Mouse (Mus musculus) gastrocnemius, postnatal 25 days (tissue): ENCODE measurements around the gene Traf3ip1. TPM values are rescaled to one million over a fixed set of nuclear protein-coding genes. Genes with fewer than 3 reads are reported as not detected.

ENCODE experiments used
- DNase-seq: peaks from one replicate; pipeline ENCODE4 v3.0.0; 2022
- total RNA-seq, 2 experiments: library from RNA; stranded (reverse); gene quantifications; 1 replicate in 1 of 2; 2 replicates in 1 of 2; pipeline ENCODE4 v1.2.3; 2021

Traf3ip1 gene
- total RNA-seq, 2 experiments from 2014 or later = 2.9 to 3.2 TPM

DNA sequence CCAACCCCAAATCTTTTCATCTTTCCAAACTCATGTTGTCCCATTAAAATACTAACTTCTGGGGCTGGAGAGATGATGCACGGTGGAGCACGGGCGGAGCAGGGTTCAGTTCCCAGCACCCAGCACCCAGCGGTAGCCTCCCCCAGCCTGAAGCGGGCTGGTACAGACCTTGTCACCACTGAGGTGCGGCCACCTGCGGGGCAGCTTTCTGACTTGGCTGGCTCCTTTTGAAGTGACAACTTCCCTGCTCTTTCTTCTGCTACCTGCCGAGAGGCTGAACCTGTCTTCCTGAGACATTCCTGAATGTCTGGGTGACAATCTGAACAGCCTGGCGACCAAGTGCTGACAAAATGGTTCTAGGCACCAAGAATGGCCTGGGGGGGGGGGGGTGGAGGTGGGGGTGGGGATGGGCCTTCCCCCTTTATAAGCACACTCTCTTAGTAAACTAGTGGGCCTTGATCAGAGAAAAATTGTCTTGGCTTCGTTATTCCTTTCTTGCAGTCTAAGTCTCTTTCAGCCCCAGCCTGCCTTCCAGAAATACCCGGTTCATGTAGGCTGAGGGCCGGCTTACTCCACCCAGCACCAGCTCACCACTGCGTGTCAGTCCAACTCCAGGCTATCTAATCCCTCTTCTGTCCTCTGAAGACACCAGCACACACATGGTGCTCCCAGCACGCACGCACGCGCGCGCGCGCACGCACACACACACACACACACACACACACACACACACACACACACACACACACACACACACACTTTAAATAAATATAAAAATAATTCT lies 43.5 kb downstream of the Traf3ip1 start:
- DNase-seq = no peak

DNA sequence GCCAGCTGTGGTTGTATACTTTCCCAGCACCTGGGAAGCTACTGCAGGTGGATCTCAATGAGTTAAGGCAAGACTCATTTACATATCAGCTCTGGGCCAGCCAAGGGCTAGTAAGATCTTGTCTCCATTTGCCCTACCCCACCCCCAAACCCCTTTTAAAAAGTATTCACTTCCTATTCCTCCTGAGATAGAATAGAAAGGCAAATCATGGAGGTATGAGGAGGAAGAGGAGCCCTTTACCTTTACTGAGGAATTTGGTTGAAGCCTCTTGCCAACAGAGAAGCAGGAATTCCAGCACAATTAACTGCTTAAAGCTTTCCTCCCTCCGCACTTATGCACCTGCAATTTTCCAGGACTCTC lies 44.1 kb downstream of the Traf3ip1 start:
- DNase-seq = no peak

DNA sequence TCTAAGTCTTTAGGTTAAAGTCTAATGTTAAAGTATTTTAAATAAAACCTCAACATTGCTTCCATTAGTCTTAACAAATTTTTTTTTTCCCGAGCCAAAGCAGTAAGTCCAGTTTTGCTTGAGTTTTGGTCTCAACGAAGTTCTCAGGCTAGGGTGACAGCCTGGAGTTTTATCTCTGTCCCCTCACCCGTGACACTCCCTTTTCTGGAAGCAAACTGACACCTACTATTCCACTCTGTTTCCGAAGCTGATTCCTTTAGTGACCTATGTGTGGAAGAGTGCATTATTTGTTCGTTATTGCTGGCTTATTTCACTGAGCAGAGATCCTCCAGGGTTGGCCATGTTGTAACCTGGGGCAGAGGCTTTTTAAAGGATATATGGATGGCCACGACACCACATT lies 44.8 kb downstream of the Traf3ip1 start:
- no peak for DNase-seq

DNA sequence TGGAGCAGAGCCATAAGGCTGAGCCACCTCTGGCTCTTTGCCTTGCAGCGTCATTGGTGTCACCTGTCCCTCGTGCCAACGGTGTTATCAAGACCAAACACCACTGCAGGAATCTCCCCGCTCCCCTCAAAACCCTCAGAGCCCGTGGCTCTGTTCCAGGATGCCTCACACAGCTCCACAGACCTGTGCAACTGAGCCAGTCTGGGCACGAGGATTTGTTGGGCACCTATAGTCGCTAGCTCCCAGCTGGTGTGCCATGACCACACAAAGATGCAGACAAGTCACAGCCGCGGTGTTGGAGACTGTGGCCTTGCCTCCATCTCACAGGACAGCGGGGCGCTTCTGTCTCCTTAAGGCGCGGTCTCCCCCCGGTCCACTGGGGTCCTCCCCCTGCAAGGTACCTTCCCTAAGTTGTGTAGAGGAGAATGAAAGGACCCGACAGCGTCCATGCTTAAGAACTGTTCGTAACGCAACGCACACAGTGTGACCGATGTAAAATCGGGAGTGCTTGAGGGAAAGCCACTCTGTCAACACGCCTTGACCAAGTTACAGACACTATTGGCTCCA lies 45.3 kb downstream of the Traf3ip1 start:
- DNase-seq = peak; percentile 23

DNA sequence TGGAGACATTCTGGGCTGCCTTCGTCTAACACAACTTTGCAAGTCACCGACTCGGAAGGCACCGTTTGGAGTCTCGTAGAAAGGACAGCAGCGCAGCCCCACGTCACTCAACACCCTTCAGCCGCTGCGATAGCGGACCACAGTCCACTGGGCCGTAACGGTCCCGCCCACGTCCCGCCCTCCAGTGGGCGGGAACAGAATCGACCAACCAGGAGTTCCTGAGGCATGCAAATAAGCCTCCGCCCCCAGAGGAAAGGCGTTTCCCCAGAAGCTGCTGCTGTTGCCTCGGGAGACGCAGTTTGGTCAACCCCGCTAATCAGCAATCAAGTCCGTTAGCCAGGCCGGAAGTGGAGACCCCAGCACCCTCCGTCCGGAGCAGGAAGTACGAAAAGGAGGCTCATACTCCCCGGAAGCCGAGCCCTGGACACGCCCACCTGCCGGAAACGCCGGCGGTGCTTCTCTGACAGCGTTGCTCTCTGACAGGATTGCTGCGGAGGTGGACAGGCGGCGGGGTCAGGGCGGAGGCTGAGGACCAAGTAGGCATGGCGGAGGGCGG lies 45.9 kb downstream of the Traf3ip1 start, which contains the start of gene Asb1:
Gene Asb1, plus strand, starts transcription at position 274 of the 556 bp plus-strand sequence.
- peak; percentile 97 for DNase-seq

DNA sequence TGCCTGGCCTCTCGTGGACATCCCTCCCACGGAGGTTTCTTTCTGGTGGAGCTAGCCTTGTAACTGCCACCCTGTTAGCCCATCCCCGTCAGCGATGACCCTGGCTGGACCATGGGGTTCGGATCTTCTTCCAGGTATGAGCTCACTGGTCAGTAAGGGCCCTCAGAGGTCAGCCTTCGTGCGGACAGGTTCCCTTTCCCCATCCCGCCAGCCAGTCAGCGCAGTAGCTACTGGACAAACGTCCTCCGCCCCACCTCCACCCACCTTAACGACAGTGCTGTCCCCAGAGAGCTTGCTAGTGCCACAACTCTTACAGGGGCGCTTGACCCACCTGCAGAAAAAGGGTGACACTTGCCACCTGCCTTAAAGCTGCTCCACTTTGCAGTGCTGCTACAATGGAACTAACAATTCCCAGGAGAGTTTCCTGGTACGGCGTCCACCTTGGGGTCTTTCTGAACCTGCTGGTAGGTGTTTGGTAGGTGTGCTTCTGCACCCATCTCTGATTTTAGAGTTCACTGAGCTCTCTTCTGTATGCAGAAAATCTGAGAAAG lies 46.7 kb downstream of the Traf3ip1 start:
- no peak for DNase-seq

DNA sequence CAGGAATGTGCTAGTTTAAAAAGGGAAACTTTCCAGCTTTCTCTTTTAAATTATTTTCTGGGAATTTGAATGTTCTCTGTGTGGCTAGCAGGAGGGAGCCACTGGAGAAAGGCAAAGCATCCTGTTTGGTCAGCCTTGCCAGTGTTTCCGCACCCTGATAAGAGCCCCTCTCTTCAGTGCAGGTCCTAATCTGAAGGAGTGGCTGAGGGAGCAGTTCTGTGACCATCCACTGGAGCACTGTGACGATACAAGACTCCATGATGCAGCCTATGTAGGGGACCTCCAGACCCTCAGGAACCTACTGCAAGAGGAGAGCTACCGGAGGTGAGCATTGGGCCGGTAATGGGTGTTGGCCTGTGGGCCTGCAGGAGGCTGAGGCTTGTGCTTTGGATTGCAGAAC lies 49.5 kb downstream of the Traf3ip1 start:
- DNase-seq = no peak

GRCm38 (mm10) chr1:91545226-91545625 lies 50.8 kb downstream of the Traf3ip1 start:
- no peak for DNase-seq

GRCm38 (mm10) chr1:91547567-91547966 lies 53.1 kb downstream of the Traf3ip1 start:
- no peak for DNase-seq

- DNase-seq = no peak
Measured at GRCm38 (mm10) chr1:91549073-91549472, 54.6 kb downstream of the Traf3ip1 start.

- DNase-seq = no peak
Measured at GRCm38 (mm10) chr1:91557099-91557498, 62.7 kb downstream of the Traf3ip1 start.

GRCm38 (mm10) chr1:91561226-91561625 lies 66.8 kb downstream of the Traf3ip1 start:
- DNase-seq = no peak

DNA sequence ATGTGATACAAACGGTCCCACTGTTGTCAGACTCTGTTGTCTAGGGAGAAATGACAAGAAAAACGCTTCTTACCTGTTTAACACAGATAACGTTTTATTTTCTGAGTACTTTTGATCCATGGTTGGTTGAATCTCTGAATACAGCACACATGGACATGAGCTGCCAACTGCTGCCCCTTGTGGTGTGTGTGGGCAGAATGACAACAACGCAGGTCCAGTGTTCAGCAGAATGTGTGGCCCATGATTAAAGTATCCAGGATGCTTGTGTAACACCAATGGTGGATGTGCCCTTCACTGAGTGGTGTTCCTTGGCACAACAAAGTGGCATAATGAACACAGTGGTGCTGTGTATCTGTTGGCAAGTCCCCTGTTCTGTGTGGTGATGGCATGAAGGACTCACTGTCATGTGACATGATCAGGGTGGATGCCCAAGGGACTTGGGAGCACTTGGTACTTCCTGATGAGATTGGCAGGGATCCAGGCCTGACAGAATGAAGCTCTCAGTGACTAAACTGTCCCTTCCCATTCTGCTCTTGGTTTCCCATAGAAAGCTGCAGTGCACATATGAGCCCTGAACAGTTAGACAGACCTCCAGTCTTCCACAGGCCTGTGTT lies 68.6 kb downstream of the Traf3ip1 start:
- no peak for DNase-seq

GRCm38 (mm10) chr1:91564004-91564403 lies 69.6 kb downstream of the Traf3ip1 start:
- no peak for DNase-seq

DNA sequence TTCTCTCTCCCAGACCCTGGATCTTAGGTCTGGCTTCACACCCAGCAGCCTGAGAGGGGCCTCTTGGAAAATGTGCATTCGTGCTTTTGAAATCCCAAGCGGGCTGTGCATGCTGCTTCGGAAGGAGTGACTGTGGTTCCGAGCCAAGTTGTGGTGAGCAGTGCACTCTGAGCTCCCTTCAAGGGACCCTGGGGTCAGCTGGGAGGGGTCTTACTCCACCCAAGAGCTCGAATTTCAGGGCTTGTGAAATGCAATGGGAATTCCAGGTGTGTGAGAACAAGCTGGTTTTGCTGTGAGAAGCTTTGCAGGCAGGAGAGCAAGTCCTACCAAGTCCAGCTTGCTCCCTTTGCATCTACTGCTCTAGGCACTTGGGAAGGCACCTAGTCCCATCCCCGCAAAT lies 70.2 kb downstream of the Traf3ip1 start:
- DNase-seq = no peak

DNA sequence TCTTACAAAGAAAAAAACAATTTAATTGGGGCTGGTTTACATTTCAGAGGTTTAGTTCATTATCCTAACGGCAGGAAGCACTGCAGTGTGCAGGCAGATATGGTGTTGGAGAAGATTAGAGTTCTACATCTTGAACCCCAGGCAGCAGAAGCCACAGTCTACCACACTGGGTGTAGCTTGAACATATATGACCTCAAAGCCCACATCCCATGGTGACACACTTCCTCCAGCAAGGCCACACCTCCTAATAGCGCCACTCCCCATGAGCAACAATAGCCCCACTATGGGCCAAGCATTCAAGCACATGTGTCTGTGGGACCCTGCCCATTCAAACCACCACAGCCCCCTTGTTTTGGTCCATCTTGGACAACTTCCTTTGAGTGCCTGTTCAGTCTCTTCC lies 72.8 kb downstream of the Traf3ip1 start:
- no peak for DNase-seq

- no peak for DNase-seq
Measured at GRCm38 (mm10) chr1:91572458-91572857, 78.0 kb downstream of the Traf3ip1 start.

DNA sequence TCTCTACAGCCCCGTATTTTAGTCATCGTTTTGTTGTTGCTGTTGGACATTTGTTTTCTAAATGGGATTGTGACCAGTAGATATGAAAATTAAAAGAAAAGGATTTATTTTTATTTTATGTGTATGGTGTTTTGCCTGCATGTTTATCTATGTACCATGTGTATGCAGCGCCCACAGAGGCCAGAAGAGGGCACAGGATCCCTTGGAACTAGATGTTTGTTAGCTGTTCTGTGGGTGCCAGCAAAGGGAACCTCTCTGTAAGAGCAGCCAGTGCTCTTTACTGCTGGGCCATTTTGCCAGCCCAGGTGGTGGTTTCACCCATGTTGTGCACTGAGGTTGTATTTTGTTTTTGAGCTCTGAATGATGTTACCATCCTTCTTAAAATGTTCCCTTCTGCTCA lies 79.8 kb downstream of the Traf3ip1 start:
- no peak for DNase-seq

GRCm38 (mm10) chr1:91577883-91578517 lies 83.6 kb downstream of the Traf3ip1 start:
- DNase-seq = no peak
